Mouse (Mus musculus) stomach, embryonic 16.5 days (tissue): Measurements from ENCODE around the gene Mamdc2. TPM values are rescaled to one million over a fixed set of nuclear protein-coding genes. Genes with fewer than 3 reads are reported as not detected.
"Not testable (repeated sequence)": the region's sequence is repeated elsewhere in the genome, so short reads cannot be mapped to it uniquely, and the experiment has no call there.

Experiments
- ATAC-seq: fragments of 200-750 bp; cut with Nextera tagmentation; 2 replicates; pipeline ENCODE4 v1.8.0; 2017; ENCODE audit warnings: moderate number of reproducible peaks, moderate TSS enrichment; ENCODE audit not compliant: insufficient read depth, low FRiP score
- H3K27ac ChIP-seq: fragments of 300-500 bp; sonication (generic); 2 replicates; pipeline ENCODE4 v1.5.1; 2014; ENCODE audit warnings: low read length
- H3K27me3 ChIP-seq: fragments of 300-500 bp; sonication (generic); 2 replicates; pipeline ENCODE4 v1.6.1; 2014; ENCODE audit warnings: low read length, control low read depth, mixed read lengths; ENCODE audit not compliant: control insufficient read depth, insufficient read depth
- H3K36me3 ChIP-seq: fragments of 300-500 bp; sonication (generic); 2 replicates; pipeline ENCODE4 v1.6.1; 2014; ENCODE audit warnings: low read length; ENCODE audit not compliant: control insufficient read depth, insufficient read depth
- H3K4me1 ChIP-seq: fragments of 300-500 bp; sonication (generic); 2 replicates; pipeline ENCODE4 v1.6.1; 2014; ENCODE audit warnings: low read length, control low read depth, mixed read lengths; ENCODE audit not compliant: control insufficient read depth, insufficient read depth
- H3K4me2 ChIP-seq: fragments of 300-500 bp; sonication (generic); 2 replicates; pipeline ENCODE4 v1.6.1; 2014; ENCODE audit warnings: low read depth, low read length, mixed read lengths
- H3K4me3 ChIP-seq: fragments of 300-500 bp; sonication (generic); replicated peaks from 2 replicates; pipeline ENCODE4 v1.5.1; 2014; ENCODE audit warnings: mild to moderate bottlenecking, low read length
- H3K9ac ChIP-seq: fragments of 300-500 bp; sonication (generic); 2 replicates; pipeline ENCODE4 v1.6.1; 2014; ENCODE audit warnings: low read length
- H3K9me3 ChIP-seq: fragments of 300-500 bp; sonication (generic); replicated peaks from 2 replicates; pipeline ENCODE4 v1.6.1; 2016; ENCODE audit warnings: low read length, control low read depth; ENCODE audit not compliant: control insufficient read depth
- WGBS: fragments of 180-500 bp; shearing (Covaris S2); extraction: QIAGEN DNeasy Blood & Tissue Kit; methylation state at CpG from one replicate; pipeline ENCODE4 v1.1.7; 2014; 5-methylcytosine and 5-hydroxymethylcytosine counted together
- polyA plus RNA-seq: library from polyadenylated mRNA; unstranded; fragments of >200 nt; fragmentation: Nextera tagmentation; extraction: Ambion mirVana; gene quantifications from 2 replicates; pipeline ENCODE4 v1.2.1, GENCODE M21; 2015

The Mamdc2 gene
- polyA plus RNA-seq, 1 experiment from 2014 or later: 4.4 TPM

DNA sequence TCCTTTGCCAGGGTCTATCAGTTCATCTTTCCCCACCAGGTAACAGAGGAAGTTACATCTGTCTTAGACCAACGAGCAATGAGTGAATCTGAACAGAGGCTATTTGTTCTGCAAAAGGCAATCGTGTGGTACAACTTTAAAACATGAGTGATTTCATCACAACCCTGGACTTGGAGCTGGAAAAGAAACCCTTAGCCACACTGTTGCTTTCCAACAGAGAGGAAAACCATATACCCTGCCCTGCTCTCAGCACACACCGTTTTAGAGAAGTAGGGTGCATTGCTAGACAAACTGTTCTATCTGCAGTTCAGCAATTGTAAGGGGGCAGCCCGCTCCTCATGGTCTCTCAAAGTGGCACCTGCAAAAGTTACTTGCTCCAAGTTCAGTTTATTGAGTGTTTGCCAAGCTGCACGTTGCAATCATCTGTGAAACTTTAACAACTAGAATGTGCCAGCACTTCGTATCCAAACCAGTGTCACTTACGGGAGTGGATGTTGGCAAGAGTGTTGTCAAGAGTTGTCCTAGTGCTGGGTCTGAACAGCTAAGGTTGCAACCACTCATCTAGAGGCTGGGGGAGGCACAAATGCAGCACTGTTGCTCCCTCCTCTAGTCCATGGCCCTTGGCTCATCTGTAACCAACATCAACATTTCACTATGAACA lies 37.8 kb upstream of the Mamdc2 start:
- WGBS: 76% methylated on average over 7 of the region's 7 CpGs
- Histone ChIP-seq H3K4me1 (no peaks in the 10 kb centered on the region), H3K9ac (no peak overlapping the region), H3K9me3 (no peaks in the 10 kb centered on the region), H3K4me3 (no peak overlapping the region), H3K27ac (no peak overlapping the region), H3K27me3 (no peaks in the 10 kb centered on the region), H3K4me2 (no peak overlapping the region), H3K36me3 (no peaks in the 10 kb centered on the region)
- ATAC-seq: no peak

- H3K9me3 ChIP-seq, H3K4me2 ChIP-seq, H3K4me1 ChIP-seq, H3K9ac ChIP-seq, H3K27ac ChIP-seq, H3K4me3 ChIP-seq, H3K36me3 ChIP-seq, H3K27me3 ChIP-seq, ATAC-seq: not testable (repeated sequence)
- 84% methylated on average over 2 of the region's 2 CpGs for WGBS
These were observed 34.3 kb upstream of the Mamdc2 start for GRCm38 (mm10) chr19:23482571-23482970.

GRCm38 (mm10) chr19:23479597-23479967 lies 31.3 kb upstream of the Mamdc2 start:
- no peak overlapping the region for H3K4me2 ChIP-seq
- H3K36me3 ChIP-seq: no peaks in the 10 kb centered on the region
- H3K9me3 ChIP-seq: no peaks in the 10 kb centered on the region
- peaks cover 6% of the 10 kb centered on the region for H3K4me1 ChIP-seq
- H3K27ac ChIP-seq: no peak overlapping the region
- no peak overlapping the region for H3K9ac ChIP-seq
- ATAC-seq: no peak
- no peak overlapping the region for H3K4me3 ChIP-seq
- no peaks in the 10 kb centered on the region for H3K27me3 ChIP-seq

DNA sequence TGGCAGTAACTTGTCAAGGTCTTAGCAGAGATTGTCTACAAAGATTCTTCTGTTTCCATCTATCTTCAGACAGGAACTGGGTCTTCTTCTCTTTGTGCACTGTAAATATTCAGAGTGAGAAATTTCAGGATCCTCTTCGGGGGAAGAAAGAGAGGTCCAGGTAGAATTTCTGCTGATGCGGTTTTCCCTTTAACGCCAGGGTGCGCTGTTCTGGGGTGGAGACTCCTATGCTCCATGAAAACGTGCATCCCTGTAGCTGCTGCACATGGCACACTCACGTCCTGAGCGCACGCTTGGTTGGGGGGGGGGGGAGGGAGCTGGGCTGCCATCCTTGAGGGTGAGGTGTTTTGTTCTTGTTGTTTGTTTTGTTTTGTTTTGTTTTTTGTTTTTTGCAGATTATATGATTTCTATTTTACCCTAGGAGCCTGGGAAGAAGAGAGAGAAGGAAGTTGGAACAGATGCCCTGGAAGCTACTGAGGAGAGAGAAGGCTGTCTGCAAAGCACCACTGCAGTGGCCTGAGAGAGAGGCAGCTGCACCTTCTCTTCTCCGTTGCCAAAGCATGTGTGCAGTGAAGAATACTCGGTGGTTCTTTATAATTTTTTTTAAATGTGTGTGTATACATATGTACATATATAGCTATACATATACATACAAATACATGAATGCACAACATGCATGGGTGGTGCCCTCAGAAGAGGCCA lies 30.8 kb upstream of the Mamdc2 start:
- Histone ChIP-seq H3K9me3 (no peaks in the 10 kb centered on the region), H3K27ac (no peak overlapping the region), H3K4me2 (no peak overlapping the region), H3K27me3 (no peaks in the 10 kb centered on the region), H3K9ac (no peak overlapping the region), H3K4me3 (no peak overlapping the region), H3K4me1 (peaks cover 6% of the 10 kb centered on the region), H3K36me3 (no peaks in the 10 kb centered on the region)
- ATAC-seq: no peak
- 19% methylated on average over 10 of the region's 10 CpGs for WGBS

GRCm38 (mm10) chr19:23477826-23478225 lies 29.6 kb upstream of the Mamdc2 start:
- H3K4me3 ChIP-seq: no peak overlapping the region
- no peak overlapping the region for H3K4me2 ChIP-seq
- peaks cover 6% of the 10 kb centered on the region for H3K4me1 ChIP-seq
- no peak overlapping the region for H3K27ac ChIP-seq
- no peaks in the 10 kb centered on the region for H3K9me3 ChIP-seq
- no peaks in the 10 kb centered on the region for H3K36me3 ChIP-seq
- ATAC-seq: no peak
- WGBS: 51% methylated on average over 6 of the region's 6 CpGs
- H3K9ac ChIP-seq: no peak overlapping the region
- no peaks in the 10 kb centered on the region for H3K27me3 ChIP-seq

DNA sequence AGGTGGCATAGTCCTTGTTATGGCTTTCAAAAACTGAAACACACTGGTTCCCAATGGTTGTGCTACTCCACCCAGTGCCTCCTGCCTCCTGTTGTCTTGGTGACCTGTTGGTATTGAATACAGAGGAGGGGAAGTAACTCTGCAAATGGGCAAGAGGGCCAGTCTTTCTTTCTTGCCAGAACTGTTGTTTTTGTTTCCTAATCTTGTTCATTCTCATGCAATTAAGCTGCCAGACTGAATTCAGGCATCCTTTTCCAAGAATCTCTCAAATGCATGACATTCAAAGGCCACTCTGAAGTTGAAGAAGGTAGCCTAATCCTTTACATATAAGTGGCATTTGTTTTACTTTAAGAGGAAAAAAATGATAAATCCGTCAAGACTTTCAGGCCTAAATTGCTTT lies 19.6 kb upstream of the Mamdc2 start:
- H3K4me1 ChIP-seq: no peaks in the 10 kb centered on the region
- H3K9ac ChIP-seq: no peak overlapping the region
- no peaks in the 10 kb centered on the region for H3K36me3 ChIP-seq
- H3K9me3 ChIP-seq: no peaks in the 10 kb centered on the region
- 33% methylated on average over 1 of the region's 1 CpGs for WGBS
- H3K27me3 ChIP-seq: no peaks in the 10 kb centered on the region
- ATAC-seq: no peak
- no peak overlapping the region for H3K4me3 ChIP-seq
- H3K4me2 ChIP-seq: no peak overlapping the region
- H3K27ac ChIP-seq: no peak overlapping the region

DNA sequence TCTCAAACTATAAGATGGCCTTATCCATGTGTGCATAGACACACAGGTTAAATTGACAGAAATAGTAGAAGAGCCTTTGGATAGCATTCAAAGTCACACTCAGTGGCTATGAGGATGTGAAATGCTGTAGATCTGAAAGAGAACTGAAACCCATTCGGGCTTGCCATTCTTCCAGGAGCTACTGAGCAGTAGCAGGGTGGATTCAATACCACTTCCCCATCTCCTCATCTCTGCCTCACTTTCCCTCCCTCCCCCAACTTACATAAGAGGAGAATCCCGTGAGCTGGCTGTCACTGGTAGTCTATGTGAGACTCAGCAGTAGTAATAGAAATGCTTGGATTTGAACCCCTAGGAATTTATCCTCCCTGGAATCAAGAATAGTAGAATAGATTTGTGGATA lies 18.8 kb upstream of the Mamdc2 start:
- H3K4me3 ChIP-seq: no peak overlapping the region
- H3K9ac ChIP-seq: no peak overlapping the region
- H3K27me3 ChIP-seq: no peaks in the 10 kb centered on the region
- no peak overlapping the region for H3K27ac ChIP-seq
- H3K4me1 ChIP-seq: no peaks in the 10 kb centered on the region
- H3K4me2 ChIP-seq: no peak overlapping the region
- no peaks in the 10 kb centered on the region for H3K36me3 ChIP-seq
- no peak for ATAC-seq
- WGBS: 72% methylated on average over 2 of the region's 2 CpGs
- no peaks in the 10 kb centered on the region for H3K9me3 ChIP-seq

DNA sequence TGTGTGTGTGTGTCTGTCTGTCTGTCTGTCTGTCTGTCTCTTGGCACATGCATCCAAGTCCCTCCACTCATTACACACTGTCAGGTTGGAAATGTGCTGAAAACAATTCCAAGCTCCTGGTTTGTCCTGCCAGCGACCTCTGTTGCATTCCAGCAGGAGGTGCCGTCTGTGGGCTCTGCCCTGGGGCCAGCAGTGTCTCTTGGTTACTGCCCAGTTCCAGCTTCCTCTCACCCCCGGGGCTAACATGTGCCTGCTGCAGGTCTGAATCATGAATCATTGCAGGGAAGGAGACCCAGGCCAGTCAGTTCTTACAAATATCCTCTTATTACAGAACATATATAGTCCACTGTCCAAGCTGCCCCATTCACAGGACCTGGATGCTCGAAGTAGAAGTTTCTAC lies 9.2 kb upstream of the Mamdc2 start:
- Histone ChIP-seq H3K36me3 (no peaks in the 10 kb centered on the region), H3K9ac (no peak overlapping the region), H3K4me3 (no peak overlapping the region), H3K4me2 (no peak overlapping the region), H3K27me3 (no peaks in the 10 kb centered on the region), H3K27ac (no peak overlapping the region), H3K9me3 (no peaks in the 10 kb centered on the region), H3K4me1 (no peaks in the 10 kb centered on the region)
- WGBS: 11% methylated on average over 4 of the region's 4 CpGs
- no peak for ATAC-seq

DNA sequence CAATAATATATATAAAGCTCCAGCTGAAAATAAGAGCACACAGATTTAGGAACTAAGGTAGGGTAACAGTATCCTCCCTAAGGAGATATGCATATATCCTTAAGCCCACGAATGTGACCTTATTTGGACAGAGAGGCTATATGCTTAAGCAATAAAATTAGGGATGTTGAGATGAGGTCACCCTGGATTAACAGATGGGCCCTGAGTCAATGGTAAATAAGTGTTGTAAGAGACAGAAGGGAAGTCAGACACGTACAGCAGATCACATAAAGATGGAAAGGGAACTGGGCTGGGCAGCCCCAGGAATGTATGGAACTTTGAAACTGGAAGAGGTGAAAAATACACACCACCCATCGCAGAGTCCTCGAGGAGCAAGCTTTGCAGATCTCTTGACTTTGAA lies 3.1 kb upstream of the Mamdc2 start:
- Histone ChIP-seq H3K36me3 (no peaks in the 10 kb centered on the region), H3K27me3 (no peaks in the 10 kb centered on the region), H3K27ac (no peak overlapping the region), H3K4me3 (no peak overlapping the region), H3K4me2 (no peak overlapping the region), H3K9ac (no peak overlapping the region), H3K4me1 (peaks cover 10% of the 10 kb centered on the region), H3K9me3 (no peaks in the 10 kb centered on the region)
- WGBS: 62% methylated on average over 4 of the region's 4 CpGs
- ATAC-seq: no peak
